Mouse (Mus musculus): ENCODE results near the gene Trip11. TPM values are rescaled to one million over a fixed set of nuclear protein-coding genes. Genes with fewer than 3 reads are reported as not detected.
A peak's percentile ranks its signal among the peaks of the same experiment; 100 is the strongest.
"Not testable (repeated sequence)": the region's sequence is repeated elsewhere in the genome, so short reads cannot be mapped to it uniquely, and the experiment has no call there.

The Trip11 gene
- 10 to 100 TPM; 34.2 to 39.5 TPM for total RNA-seq (2021)
- long read RNA-seq, experiment 1, partial matches to known transcripts = 1 of 2 reads
- long read RNA-seq, experiment 1, other reads (novel, unspliced or antisense) = 1 of 2 reads
- long read RNA-seq, experiment 2, partial matches to known transcripts = 16 of 19 reads
- long read RNA-seq, experiment 2, other reads (novel, unspliced or antisense) = 2 of 19 reads

DNA sequence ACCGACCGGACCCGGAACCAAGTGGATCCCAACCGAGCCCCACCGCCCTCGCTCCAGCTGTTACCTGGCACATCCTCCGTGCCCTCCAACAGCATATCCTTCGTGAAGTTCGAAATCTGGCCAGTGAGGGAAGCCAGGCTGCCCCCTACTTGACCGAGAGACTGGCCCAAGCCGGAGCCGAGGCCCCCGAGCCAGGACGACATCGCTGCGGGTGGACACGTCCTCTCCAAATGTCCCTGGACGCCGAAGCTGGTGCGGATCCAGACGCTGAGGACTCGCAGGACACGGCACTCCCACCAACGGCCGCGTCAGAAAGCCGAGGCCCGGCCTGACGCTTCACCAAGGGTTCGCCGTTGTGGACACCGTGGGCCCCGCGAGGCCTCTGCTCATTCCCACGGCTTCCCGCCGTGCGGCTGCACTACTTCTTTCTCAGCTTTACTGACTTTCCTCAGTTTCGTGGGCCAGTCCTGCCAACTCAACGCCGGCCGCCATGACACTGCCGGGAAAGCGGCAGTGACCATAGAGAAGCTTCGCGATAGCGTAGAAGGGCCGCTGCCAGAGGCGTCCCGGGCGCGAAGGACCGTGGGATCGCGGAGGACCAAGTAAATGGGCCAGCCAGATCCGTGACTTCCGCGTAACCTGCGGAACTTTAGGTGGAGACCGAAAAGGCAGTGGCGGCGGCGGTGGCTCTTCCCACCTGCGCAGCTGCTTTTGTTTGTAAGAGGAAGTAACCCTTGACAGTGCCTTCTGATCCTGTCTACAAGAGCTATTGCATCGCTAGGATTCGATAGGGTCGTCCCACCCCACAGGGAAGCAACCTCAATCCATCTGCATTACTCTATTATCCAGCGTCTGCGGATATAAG, at the start of gene Trip11:
Trip11 (minus strand) TSS at position 642 of the 865 bp plus-strand sequence.
- DNase-seq (ENCODE audit: low spot score in 2 of 2) = peak; percentile 85 to 86

DNA sequence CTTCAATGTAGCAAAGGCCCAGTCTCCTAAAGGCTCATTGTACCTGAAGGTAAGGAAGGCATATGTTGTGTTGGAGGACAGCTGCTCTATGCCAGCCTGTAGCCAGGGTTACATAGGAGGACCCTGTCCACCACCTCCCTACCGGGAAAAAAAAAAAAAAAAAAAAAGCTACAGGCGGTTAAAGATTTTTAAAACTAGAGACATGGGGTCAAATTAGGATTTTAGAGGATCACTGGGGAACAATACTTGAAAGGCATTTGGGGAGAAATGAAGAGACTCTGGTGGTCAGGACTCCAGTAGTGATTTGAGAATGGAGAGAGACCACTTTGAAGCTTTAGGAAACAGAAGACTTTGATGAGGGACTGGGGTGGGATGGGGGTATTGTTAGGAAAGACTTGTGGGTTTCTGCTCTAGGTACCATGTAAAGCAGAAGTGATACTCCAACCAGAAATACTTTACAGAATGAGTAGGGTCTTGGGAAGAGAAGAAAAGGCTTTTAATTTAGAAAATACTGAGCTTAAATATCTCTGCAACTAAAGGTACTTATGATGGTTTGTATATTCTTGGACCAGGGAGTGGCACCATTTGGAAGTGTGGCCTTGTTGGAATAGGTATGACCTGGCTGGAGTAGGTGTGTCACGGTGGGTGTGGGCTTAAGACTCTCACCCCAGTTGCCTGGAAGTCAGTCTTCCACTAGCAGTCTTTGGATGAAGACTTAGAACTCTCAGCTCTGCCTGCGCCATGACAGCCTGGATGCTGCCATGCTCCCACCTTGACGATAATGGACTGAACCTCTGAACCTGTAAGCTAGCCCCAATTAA, 46.1 kb upstream of the Trip11 start:
- not testable (repeated sequence) for DNase-seq (ENCODE audit: low spot score in 2 of 2)

DNA sequence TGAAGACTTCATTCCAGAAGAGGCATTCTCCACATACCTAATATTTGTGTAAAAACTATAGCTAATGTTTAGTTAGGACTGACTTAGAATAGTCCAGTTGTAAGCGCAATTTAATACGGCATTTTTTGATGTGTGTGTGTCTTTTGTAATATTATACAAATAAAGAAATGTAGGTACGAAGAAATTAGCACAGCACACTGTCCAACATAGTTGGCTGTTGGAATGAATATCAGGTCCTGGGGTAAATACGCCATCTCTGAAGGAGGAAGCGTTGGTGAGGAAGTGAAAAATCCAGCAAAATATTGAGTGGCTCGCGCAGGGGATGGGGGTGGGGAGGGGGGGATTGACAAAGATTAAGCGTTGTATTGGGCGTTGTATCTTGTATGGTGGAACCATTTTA, 45.5 kb upstream of the Trip11 start:
- no peak for DNase-seq (ENCODE audit: low spot score in 2 of 2)

DNA sequence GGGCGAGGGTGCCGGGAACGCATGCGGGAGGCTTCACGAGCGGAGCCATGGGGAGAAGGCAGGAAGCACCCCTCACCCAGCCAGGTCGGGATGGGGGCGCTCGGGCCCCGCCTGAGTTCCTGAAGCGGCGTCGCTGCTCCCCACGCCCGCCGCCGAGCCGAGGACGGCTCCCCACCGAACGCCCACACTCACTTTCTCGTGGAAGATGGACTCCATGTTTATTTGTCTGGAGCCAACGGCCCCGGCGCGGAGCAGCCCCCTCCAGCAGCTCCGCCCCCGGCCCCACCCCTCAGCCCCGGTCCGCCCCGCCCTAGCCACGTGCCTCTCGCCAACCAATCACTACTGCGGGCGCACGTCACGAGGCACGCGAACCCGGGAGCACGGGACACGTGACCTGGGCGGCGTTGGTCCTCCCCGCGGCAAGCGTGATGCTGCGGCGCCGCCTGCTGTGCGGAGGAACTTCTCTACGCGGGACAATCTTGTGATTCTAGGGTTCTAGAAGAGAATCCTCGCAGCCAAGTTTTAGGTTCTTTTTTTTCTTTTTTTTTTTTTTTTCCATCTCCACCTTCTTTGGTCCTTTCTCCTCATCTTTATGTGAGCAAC, 45.0 kb upstream of the Trip11 start, which contains the start of gene Atxn3:
Atxn3 (minus strand) TSS at position 305 of the 603 bp plus-strand sequence.
- peak; percentile 95 to 97 for DNase-seq (ENCODE audit: low spot score in 2 of 2)

DNA sequence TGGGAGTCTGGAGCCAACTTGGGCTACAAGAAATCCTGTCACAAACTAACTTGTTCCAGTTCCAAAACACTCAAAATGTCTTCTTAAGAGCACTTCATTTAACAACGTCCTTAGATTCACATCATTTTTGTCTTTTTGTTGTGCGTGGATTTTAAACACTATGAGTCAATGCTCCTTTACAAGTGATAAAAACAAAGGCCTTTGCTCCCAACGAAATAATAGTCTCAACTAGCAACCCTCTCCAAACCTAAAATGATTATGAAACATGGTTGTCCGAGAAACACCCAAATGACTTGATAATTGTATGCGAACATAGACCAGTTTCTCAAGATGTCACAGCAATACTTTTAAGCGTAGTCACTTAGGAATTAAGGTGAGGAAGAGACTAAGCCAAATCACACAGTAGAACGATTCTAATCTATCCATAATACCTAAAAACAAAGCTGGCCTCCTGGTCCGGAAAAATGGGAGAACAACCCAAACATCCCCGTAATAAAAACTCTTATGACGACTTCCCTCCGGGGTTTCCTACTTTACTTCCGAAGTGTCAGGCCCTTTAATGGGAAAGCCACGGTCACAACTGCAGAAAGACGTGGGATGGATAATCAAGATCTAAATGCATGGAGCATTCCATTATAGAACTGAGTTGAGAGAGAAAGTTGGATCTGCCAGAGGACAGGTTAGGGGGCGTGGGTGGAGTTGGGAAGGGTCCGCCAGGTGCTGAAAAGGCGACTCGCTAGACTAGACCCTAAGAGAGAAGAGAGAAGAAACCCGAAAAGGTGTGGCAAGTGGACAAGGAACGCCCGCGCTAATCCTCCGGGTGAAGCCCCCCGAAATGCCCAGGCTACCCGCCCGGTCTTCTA, 44.2 kb upstream of the Trip11 start:
- no peak for DNase-seq (ENCODE audit: low spot score in 2 of 2)

DNA sequence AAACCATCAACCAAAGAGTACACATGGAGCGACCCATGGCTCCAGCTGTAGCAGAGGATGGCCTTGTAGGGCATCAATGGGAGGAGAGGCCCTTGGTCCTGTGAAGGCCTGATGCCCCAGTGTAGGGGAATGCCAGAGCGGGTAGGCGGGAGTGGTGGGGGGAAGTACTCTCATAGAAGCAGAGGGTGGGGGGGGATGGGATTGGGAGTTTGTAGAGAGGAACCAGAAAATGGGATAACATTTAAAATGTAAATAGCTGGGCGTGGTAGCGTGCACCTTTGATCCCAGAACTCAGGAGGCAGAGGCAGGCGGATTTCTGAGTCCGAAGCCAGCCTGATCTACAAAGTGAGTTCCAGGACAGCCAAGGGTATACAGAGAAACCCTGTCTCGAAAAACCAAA, 42.8 kb upstream of the Trip11 start:
- not testable (repeated sequence) for DNase-seq (ENCODE audit: low spot score in 2 of 2)

DNA sequence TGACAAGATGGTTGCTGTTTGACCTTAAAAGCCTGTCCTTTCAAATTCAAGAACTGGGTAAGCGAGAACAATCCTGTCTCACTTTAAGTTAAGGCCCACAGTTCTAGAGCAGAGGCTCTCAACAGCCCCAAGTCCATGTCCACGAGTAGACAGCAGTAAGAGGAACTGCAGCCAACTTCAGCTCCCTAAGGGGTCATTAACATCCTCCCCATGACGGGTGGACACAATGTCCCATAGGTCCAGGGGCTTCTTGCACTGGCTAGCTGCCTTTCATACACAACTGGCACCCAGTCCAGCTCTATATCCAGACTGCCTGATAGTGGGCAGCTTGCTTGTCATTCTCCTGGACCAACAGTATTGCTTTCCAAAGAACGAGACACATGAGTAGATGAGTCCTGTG, 35.7 kb upstream of the Trip11 start:
- DNase-seq (ENCODE audit: low spot score in 2 of 2) = no peak

DNA sequence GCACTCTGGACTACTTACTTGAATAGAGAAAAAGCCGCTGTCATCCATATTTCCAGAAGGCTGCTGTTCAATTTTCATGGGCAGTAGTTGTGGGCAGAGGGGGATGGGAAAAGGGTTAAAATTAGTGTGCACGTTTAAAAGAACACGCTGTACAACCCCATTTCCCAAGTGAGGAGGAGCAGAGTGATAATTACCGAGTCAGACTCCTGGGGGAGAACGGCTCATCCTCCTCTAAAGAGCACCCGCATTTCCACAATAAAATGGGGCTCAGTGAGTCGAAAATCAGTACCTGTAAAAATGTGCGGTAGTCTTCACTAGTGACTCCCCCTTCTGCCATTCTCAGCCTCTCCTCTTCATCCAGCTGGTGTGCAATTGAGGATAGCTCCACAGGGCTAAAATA, 34.9 kb upstream of the Trip11 start:
- no peak for DNase-seq (ENCODE audit: low spot score in 2 of 2)

DNA sequence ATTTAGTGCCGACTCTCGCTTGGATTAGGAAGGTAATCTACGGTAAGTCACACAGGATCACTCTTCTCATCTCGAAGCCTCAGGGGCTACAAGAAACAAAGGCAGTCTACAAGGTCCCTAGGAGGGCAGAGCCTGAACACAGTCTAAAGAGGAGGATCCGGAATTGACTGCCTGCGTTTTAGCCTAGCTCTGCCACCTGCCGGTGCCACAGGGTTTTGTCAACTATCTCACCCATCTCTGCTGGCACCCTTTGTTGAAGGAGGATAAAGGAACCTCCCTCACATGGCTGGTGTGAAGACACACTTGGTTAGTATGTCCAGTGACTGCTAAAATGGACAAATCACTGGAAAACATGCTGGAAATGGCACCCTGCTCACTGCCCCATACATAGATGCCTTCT, 24.5 kb upstream of the Trip11 start:
- DNase-seq (ENCODE audit: low spot score in 2 of 2) = no peak

DNA sequence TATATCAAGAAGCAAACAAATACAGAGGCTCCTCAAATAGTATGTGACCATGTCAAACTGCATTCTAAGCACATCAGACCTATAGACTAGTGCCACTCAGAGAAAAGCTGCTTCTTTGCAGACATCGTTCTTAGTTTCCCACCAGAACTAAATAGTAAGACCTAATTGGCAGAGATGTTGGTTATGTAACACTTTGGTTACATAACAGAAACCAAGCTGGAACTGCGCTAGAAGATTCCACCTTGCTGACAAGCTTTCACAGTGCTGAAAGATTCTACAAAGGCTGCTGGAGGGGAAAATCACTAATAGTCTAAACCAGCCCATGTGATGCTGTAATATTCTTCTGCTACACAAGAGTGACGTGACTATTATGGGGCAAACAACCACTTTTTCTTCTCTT, 22.2 kb upstream of the Trip11 start:
- no peak for DNase-seq (ENCODE audit: low spot score in 2 of 2)

DNA sequence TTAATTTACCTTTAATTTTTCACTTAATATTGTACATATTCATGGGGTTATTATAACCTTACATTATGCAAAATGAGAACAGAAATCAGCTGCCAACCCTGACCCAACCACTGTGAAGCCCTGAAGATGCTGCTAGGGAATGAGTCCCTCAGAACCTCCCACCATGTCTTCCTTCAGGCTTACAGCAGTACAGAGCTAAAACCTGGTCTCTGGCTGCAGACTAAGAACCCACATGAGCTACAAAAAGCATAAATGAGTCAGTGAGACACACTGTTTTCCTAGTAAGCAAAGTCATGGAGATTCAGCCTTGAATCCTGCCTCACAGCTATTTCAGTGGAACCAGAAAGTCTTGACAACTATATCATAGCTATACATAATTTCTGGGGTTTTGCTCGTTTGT, 15.4 kb upstream of the Trip11 start:
- DNase-seq (ENCODE audit: low spot score in 2 of 2) = no peak

DNA sequence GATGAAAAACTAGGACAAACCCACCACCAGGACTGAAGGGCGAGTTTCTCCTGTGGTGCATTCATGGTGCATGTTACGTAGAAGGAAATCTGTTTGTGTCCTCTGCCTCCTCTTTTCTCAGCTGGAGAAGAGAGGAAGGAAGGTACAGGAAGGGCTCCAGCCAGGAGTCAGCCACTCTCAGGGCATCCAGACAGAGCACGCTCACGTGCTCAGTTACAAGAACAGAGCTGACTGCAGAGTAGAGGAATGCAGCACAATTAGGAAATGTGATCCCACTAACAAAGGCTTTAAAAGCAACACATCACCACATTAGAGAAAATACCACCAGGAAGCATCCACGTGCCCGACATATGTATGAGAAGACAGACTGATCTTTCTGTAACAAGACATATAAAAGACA, 9.2 kb upstream of the Trip11 start:
- DNase-seq (ENCODE audit: low spot score in 2 of 2) = no peak

DNA sequence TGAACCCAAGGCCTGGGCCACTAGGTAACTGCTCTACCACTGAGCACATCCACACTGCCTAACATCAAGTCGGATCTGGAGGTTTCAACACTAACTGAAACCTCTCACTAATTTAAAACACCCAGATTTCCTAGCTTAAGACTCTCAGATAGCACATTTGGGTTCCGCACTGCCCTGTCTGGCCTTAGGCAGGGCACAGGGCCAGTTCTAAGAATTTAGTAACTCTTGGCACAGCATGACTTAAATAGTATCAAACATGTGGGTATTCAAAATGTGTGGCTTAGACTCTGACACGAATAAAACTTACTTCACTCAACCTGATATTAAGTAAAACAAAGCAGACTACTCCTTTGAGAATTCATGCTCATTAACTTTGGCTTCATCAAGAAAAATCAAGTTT, 6.8 kb upstream of the Trip11 start:
- DNase-seq (ENCODE audit: low spot score in 2 of 2) = no peak

DNA sequence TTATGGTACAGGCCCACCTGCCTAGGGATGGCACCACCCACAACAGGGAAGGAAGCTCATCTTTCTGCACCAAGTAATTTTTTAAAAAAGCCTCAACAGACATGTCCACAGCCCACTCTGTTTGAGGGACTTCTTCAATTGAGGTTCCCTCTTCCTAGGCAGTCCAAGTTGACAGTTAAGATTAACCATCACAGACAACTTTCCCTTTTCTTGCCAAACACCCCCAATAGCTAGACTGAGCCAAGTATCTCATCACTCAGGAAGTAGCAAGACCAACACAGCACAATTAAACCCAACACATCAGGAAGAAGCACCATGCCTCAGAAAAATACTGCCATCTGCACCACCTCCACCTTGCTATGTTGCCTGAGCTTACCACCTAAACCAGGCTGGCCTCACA, 4.1 kb upstream of the Trip11 start:
- DNase-seq (ENCODE audit: low spot score in 2 of 2) = no peak

DNA sequence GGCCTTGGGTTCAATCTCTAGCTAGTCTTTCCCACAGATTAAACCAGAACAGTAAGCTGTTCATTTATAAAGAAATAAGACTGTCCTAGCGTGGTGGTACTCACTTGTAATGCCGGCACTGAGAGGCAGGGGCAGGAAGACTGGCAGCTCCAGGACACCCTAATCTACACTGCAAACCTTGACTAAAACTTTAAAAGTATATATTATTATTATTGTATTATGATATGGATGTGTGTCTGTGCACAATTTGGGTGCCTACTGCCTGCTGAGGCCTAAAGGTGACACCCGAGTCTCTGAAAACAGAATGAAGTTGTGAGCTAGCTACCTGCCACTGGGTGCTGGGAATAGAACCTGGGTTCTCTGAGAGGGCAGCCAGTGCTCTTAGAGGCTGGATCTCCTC, 1.7 kb downstream of the Trip11 start:
- DNase-seq (ENCODE audit: low spot score in 2 of 2) = no peak

DNA sequence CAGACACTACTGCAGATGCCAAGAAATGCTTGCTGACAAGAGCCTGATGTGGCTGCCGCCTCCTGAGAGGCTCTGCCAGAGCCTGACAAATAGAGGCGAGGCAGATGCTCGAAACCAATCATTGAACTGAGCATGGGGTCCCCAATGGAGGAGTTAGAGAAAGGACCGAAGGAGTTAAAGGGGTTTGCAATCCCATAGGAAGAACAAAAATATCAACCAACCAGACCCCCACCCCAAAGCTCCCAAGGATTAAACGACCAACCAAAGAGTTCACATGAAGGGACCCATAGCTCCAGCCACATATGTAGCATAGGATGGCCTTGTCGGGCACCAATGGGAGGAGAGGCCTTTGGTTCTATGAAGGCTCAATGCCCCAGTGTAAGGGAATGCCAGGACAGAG, 2.7 kb downstream of the Trip11 start:
- no peak for DNase-seq (ENCODE audit: low spot score in 2 of 2)

DNA sequence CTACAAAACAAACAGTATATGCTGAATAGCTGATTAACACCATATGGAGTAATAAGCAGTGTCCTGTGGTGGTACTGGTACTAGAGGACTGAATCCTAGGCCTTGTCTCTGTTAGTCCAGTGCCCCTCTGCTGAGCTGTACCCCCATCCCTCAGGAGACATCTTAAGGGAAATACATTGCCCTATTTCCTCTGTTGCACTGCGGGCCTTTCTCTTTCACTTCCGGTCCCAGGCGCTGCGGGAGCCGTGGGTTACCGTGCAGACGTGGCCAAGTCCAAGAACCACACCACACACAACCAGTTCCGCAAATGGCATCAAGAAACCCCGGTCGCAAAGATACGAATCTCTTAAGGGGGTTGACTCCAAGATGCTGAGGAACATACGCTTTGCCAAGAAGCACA, 7.2 kb downstream of the Trip11 start:
- no peak for DNase-seq (ENCODE audit: low spot score in 2 of 2)

DNA sequence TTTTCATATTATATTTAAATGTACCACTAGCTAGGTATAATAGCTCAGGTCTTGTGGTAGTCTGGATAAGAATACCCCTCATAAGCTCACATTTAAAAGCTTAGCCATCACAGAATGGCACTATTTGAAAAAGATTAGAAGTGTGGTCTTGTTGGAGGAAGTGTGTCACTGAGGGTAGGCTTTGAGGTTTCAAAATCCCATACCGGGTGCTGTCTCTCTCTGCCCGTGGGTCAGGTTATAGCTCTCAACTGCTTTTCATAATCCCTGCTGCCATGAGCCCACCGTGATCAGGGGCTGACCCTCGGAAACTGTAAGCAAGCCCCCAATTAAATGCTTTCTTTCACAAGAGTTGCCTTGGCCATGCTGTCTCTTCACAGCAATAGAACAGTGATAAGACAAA, 8.2 kb downstream of the Trip11 start:
- no peak for DNase-seq (ENCODE audit: low spot score in 2 of 2)

DNA sequence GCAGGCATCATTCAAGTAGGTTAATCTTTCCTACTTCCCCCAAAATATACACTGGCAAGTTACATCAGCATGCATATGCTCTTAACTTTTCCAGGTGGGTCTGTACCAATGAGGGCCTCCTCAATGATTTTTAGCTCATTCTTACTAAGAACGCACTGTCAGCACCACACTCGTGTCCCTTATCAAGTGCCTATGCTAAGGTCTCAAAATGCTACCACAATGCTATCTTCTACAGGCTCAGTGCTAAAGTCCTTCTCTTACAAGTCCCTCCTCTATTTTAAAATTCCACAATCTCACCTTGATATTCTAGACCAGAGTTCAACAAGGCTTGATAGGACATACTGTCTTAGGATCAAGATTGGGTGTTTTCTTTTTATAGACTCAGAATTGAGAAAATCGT, 8.9 kb downstream of the Trip11 start:
- no peak for DNase-seq (ENCODE audit: low spot score in 2 of 2)

DNA sequence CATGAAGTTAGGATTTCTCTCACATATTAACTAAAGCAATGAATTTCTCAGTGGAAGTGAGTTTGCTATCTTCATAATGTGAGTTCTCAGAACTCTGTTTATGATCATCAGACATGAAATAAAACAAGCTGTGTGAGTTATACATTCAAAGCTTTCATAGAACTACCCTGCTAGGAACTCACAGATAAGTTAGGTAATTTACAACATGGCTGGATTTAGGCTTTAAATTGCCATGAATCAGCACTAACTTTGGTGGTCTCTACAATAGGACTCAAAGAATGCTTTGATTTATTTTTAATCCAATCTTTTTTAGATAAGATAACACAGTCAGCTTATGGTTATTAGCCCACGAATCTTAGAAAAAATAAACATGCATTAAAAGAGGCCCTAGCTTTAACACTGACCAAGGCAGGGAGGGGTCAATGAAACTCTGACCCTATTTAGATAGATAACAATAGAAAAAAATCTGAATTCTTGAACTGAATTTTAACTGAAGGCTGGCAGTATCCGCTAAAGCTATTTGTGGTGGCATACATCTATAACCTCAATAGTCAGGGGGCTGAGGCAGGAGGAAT, 13.3 kb downstream of the Trip11 start:
- no peak for DNase-seq (ENCODE audit: low spot score in 2 of 2)
